Mouse (Mus musculus) small intestine, adult 2 months (tissue): ENCODE data around the gene 1700016K19Rik.

ENCODE experiments used
- CTCF ChIP-seq: fragments of 200-500 bp; IDR thresholded peaks from 2 replicates; pipeline ENCODE4 v1.5.1; 2012; ENCODE audit warnings: low read depth, mild to moderate bottlenecking, control low read depth, inconsistent platforms, low read length, moderate library complexity, mixed read lengths; ENCODE audit not compliant: insufficient replicate concordance, insufficient read length; ENCODE audit errors: extremely low read depth
- POLR2A ChIP-seq: fragments of 200-500 bp; IDR thresholded peaks from 2 replicates; pipeline ENCODE4 v1.6.1; 2012; ENCODE audit warnings: low read depth, mild to moderate bottlenecking, control low read depth, inconsistent platforms, low read length, moderate library complexity

GRCm38 (mm10) chr11:75957124-75957832, 42.4 kb upstream of the 1700016K19Rik start:
- TF ChIP-seq CTCF (no peak), POLR2A (no peak)
